Mouse (Mus musculus) liver, embryonic 14.5 days (tissue): ENCODE data around the gene Pdpr.

Source experiments
- CTCF ChIP-seq: IDR thresholded peaks from 2 replicates; pipeline ENCODE4 v1.5.1; 2016; ENCODE audit warnings: antibody characterized with exemption, low read depth, control low read depth
- EP300 ChIP-seq: IDR thresholded peaks from 2 replicates; pipeline ENCODE4 v1.6.1; 2016; ENCODE audit warnings: antibody characterized with exemption, low read depth

DNA sequence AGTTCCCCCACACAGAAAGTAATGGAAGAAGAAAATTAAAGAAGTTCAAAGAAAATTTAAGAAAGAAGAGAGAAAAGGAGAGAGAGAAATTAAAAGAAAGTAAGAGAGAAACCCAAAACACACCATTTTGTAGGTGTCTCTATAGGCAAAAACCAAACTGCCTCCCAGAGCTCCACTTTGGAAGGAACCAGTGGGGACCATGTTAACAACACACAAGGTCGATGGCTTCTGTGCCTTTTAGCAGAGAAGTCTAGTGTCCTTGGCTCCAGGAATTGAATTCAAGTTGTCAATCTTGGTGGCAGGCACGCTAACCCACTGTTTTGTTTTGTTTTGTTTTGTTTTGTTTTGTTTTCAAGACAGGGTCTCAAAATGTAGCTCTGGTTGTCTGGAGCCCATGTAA is 31.5 kb upstream of the Pdpr start:
- TF ChIP-seq CTCF (no peak), EP300 (no peak)
